Mouse (Mus musculus) liver, embryonic 11.5 days (tissue): Measurements from ENCODE around the gene Tmem131. TPM values are rescaled to one million over a fixed set of nuclear protein-coding genes. Genes with fewer than 3 reads are reported as not detected.
A peak's percentile ranks its signal among the peaks of the same experiment; 100 is the strongest.

Experiments
- ATAC-seq: fragments of 200-750 bp; cut with Nextera tagmentation; replicated peaks from 2 replicates; pipeline ENCODE4 v1.8.0; 2017; ENCODE audit warnings: moderate number of reproducible peaks, mild to moderate bottlenecking, moderate TSS enrichment, moderate library complexity; ENCODE audit not compliant: low FRiP score
- DNase-seq: peaks from one replicate; pipeline ENCODE4 v3.0.0-alpha.2; 2017; ENCODE audit warnings: low spot score
- H3K27ac ChIP-seq: fragments of 300-500 bp; sonication (generic); 2 replicates; pipeline ENCODE4 v1.5.1; 2014; ENCODE audit warnings: mild to moderate bottlenecking, low read depth, low read length, control low read depth
- H3K27me3 ChIP-seq: fragments of 300-500 bp; sonication (generic); replicated peaks from 2 replicates; pipeline ENCODE4 v1.6.1; 2014; ENCODE audit warnings: low read length, mixed read lengths; ENCODE audit not compliant: control insufficient read depth, insufficient read depth
- H3K36me3 ChIP-seq: fragments of 300-500 bp; sonication (generic); 2 replicates; pipeline ENCODE4 v1.6.1; 2014; ENCODE audit warnings: mild to moderate bottlenecking, low read length, moderate library complexity, mixed read lengths; ENCODE audit not compliant: control insufficient read depth, insufficient read depth
- H3K4me1 ChIP-seq: fragments of 300-500 bp; sonication (generic); replicated peaks from 2 replicates; pipeline ENCODE4 v1.6.1; 2014; ENCODE audit warnings: low read length, mixed read lengths; ENCODE audit not compliant: control insufficient read depth, insufficient read depth
- H3K4me2 ChIP-seq: fragments of 300-500 bp; sonication (generic); 2 replicates; pipeline ENCODE4 v1.6.1; 2014; ENCODE audit warnings: mild to moderate bottlenecking, control low read depth, moderate library complexity
- H3K4me3 ChIP-seq: fragments of 300-500 bp; sonication (generic); 2 replicates; pipeline ENCODE4 v1.5.1; 2014; ENCODE audit warnings: low read depth, low read length, control low read depth
- H3K9ac ChIP-seq: fragments of 300-500 bp; sonication (generic); 2 replicates; pipeline ENCODE4 v1.6.1; 2014; ENCODE audit warnings: low read depth, low read length, control low read depth
- H3K9me3 ChIP-seq: fragments of 300-500 bp; sonication (generic); 2 replicates; pipeline ENCODE4 v1.6.1; 2016; ENCODE audit warnings: low read length, inconsistent platforms, mixed read lengths; ENCODE audit not compliant: control insufficient read depth
- WGBS: fragments of 180-500 bp; shearing (Covaris S2); extraction: QIAGEN DNeasy Blood & Tissue Kit; methylation state at CpG from one replicate; pipeline ENCODE4 v1.1.7; 2014; 5-methylcytosine and 5-hydroxymethylcytosine counted together
- polyA plus RNA-seq: library from polyadenylated mRNA; unstranded; fragments of >200 nt; fragmentation: Nextera tagmentation; extraction: Ambion mirVana; gene quantifications from 2 replicates; pipeline ENCODE4 v1.2.1, GENCODE M21; 2014

Tmem131 gene
- polyA plus RNA-seq, 1 experiment from 2014 or later, result 19.1 TPM

- H3K4me1 ChIP-seq, result peaks cover 76% of the 10 kb centered on the region
- ATAC-seq (no peak), DNase-seq (no peak)
- H3K27me3 ChIP-seq, result no peaks in the 10 kb centered on the region
- WGBS, result 65% methylated on average over 5 of the region's 5 CpGs
- H3K4me2 ChIP-seq, result no peak overlapping the region
- H3K36me3 ChIP-seq, result no peaks in the 10 kb centered on the region
- H3K27ac ChIP-seq, result peak overlapping the region; percentile 8; the same call in 1 of the 2 replicates
- H3K9ac ChIP-seq, result no peak overlapping the region
- H3K4me3 ChIP-seq, result no peak overlapping the region
- H3K9me3 ChIP-seq, result no peaks in the 10 kb centered on the region
These were observed 17.7 kb downstream of the Tmem131 start for GRCm38 (mm10) chr1:36925781-36926180.

GRCm38 (mm10) chr1:36924853-36925252, 18.6 kb downstream of the Tmem131 start:
- no peak for ATAC-seq
- H3K36me3 ChIP-seq, result no peaks in the 10 kb centered on the region
- no peak overlapping the region for H3K4me3 ChIP-seq
- H3K27me3 ChIP-seq, result no peaks in the 10 kb centered on the region
- no peak for DNase-seq
- H3K4me1 ChIP-seq, result peaks cover 81% of the 10 kb centered on the region
- H3K4me2 ChIP-seq, result no peak overlapping the region
- H3K9me3 ChIP-seq, result no peaks in the 10 kb centered on the region
- WGBS, result 82% methylated on average over 2 of the region's 2 CpGs
- H3K27ac ChIP-seq, result no peak overlapping the region
- no peak overlapping the region for H3K9ac ChIP-seq

- H3K27ac ChIP-seq, result no peak overlapping the region
- ATAC-seq (no peak), DNase-seq (no peak)
- H3K36me3 ChIP-seq, result no peaks in the 10 kb centered on the region
- peaks cover 83% of the 10 kb centered on the region for H3K4me1 ChIP-seq
- no peak overlapping the region for H3K9ac ChIP-seq
- no peaks in the 10 kb centered on the region for H3K9me3 ChIP-seq
- no peak overlapping the region for H3K4me3 ChIP-seq
- no peaks in the 10 kb centered on the region for H3K27me3 ChIP-seq
- no peak overlapping the region for H3K4me2 ChIP-seq
These were observed 19.6 kb downstream of the Tmem131 start for GRCm38 (mm10) chr1:36923911-36924310.

- no peaks in the 10 kb centered on the region for H3K36me3 ChIP-seq
- no peak overlapping the region for H3K4me3 ChIP-seq
- H3K4me2 ChIP-seq, result peak overlapping the region; percentile 12
- H3K9me3 ChIP-seq, result no peaks in the 10 kb centered on the region
- ATAC-seq, result no peak
- peak overlapping the region; percentile 96 for H3K27ac ChIP-seq
- no peaks in the 10 kb centered on the region for H3K27me3 ChIP-seq
- no peak for DNase-seq
- WGBS, result 63% methylated on average over 4 of the region's 4 CpGs
- H3K9ac ChIP-seq, result no peak overlapping the region
- peaks cover 89% of the 10 kb centered on the region for H3K4me1 ChIP-seq
These were observed 20.6 kb downstream of the Tmem131 start for GRCm38 (mm10) chr1:36922623-36923421.

- no peaks in the 10 kb centered on the region for H3K36me3 ChIP-seq
- H3K27me3 ChIP-seq, result no peaks in the 10 kb centered on the region
- DNase-seq (no peak), ATAC-seq (no peak)
- 57% methylated on average over 15 of the region's 15 CpGs for WGBS
- no peak overlapping the region for H3K9ac ChIP-seq
- H3K9me3 ChIP-seq, result no peaks in the 10 kb centered on the region
- peaks cover 95% of the 10 kb centered on the region for H3K4me1 ChIP-seq
- peak overlapping the region; percentile 96 for H3K27ac ChIP-seq
- no peak overlapping the region for H3K4me3 ChIP-seq
- peak overlapping the region; percentile 56 for H3K4me2 ChIP-seq
These were observed 21.7 kb downstream of the Tmem131 start for GRCm38 (mm10) chr1:36921614-36922393.

GRCm38 (mm10) chr1:36920726-36921125, 22.7 kb downstream of the Tmem131 start:
- H3K27ac ChIP-seq, result peak overlapping the region; percentile 96
- no peak overlapping the region for H3K4me3 ChIP-seq
- ATAC-seq (no peak), DNase-seq (peak; percentile 38)
- no peaks in the 10 kb centered on the region for H3K27me3 ChIP-seq
- no peaks in the 10 kb centered on the region for H3K9me3 ChIP-seq
- peak overlapping the region; percentile 31 for H3K9ac ChIP-seq
- no peaks in the 10 kb centered on the region for H3K36me3 ChIP-seq
- H3K4me2 ChIP-seq, result peak overlapping the region; percentile 56
- H3K4me1 ChIP-seq, result peaks cover 95% of the 10 kb centered on the region
- 38% methylated on average over 4 of the region's 4 CpGs for WGBS

- Histone ChIP-seq H3K27me3 (no peaks in the 10 kb centered on the region), H3K9me3 (no peaks in the 10 kb centered on the region), H3K4me3 (no peak overlapping the region), H3K27ac (peak overlapping the region; percentile 96), H3K4me1 (peaks cover 97% of the 10 kb centered on the region), H3K36me3 (no peaks in the 10 kb centered on the region), H3K9ac (peak overlapping the region; percentile 31), H3K4me2 (peak overlapping the region; percentile 56)
- ATAC-seq (peak; percentile 87), DNase-seq (peak; percentile 69)
- 9% methylated on average over 3 of the region's 3 CpGs for WGBS
These were observed 23.2 kb downstream of the Tmem131 start for GRCm38 (mm10) chr1:36920154-36920716.

- Histone ChIP-seq H3K4me2 (peak overlapping the region; percentile 56), H3K27ac (peak overlapping the region; percentile 96), H3K27me3 (no peaks in the 10 kb centered on the region), H3K4me3 (no peak overlapping the region), H3K36me3 (no peaks in the 10 kb centered on the region), H3K9me3 (no peaks in the 10 kb centered on the region), H3K4me1 (peaks cover 94% of the 10 kb centered on the region), H3K9ac (no peak overlapping the region)
- DNase-seq (peak; percentile 61), ATAC-seq (peak; percentile 92)
- 20% methylated on average over 1 of the region's 1 CpGs for WGBS
These were observed 23.7 kb downstream of the Tmem131 start for GRCm38 (mm10) chr1:36919728-36920127.
